Mouse (Mus musculus) small intestine, adult 2 months (tissue): ENCODE data around the gene Rdh8.

ENCODE experiments used
- CTCF ChIP-seq: fragments of 200-500 bp; IDR thresholded peaks from 2 replicates; pipeline ENCODE4 v1.5.1; 2012; ENCODE audit warnings: low read depth, mild to moderate bottlenecking, control low read depth, inconsistent platforms, low read length, moderate library complexity, mixed read lengths; ENCODE audit not compliant: insufficient replicate concordance, insufficient read length; ENCODE audit errors: extremely low read depth
- POLR2A ChIP-seq: fragments of 200-500 bp; IDR thresholded peaks from 2 replicates; pipeline ENCODE4 v1.6.1; 2012; ENCODE audit warnings: low read depth, mild to moderate bottlenecking, control low read depth, inconsistent platforms, low read length, moderate library complexity

DNA sequence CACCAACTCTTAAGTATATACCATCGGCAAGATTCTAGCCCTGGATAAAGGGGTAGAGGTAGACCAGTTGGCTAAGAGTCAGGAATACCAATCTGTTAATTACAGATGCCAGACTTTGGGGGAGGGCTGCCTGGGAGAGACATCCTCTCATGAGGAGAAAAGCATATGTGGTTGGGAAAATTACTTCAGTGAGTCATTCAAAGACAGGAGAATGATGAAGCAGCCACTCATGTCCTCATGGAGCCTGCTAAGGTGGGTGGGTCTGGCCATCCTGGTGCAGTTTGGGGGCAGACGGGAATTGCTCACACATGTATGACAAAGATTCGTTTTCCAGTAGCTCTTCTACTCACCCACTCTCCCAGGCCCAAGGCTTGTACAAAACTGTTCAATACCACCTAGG, 4.5 kb downstream of the Rdh8 start:
- no peak for TF ChIP-seq POLR2A
- TF ChIP-seq CTCF: no peak
